Mouse (Mus musculus) E14TG2a.4 (cell line): ENCODE data around the gene Olfr47.
A peak's percentile ranks its signal among the peaks of the same experiment; 100 is the strongest.
"Not testable (repeated sequence)": the region's sequence is repeated elsewhere in the genome, so short reads cannot be mapped to it uniquely, and the experiment has no call there.

Source experiments
- H3K27me3 ChIP-seq: 2 replicates; pipeline ENCODE4 v1.6.1; 2014; ENCODE audit warnings: low read length, control low read depth; ENCODE audit not compliant: insufficient read depth
- H3K36me3 ChIP-seq: 2 replicates; pipeline ENCODE4 v1.6.1; 2014; ENCODE audit warnings: low read length, control low read depth; ENCODE audit not compliant: insufficient read depth
- H3K4me1 ChIP-seq: replicated peaks from 2 replicates; pipeline ENCODE4 v1.6.1; 2014; ENCODE audit warnings: low read depth, low read length, control low read depth
- H3K4me3 ChIP-seq: replicated peaks from 2 replicates; pipeline ENCODE4 v1.5.1; 2014; ENCODE audit warnings: mild to moderate bottlenecking, low read length
- H3K9me3 ChIP-seq: 2 replicates; pipeline ENCODE4 v1.6.1; 2014; ENCODE audit warnings: low read length, control low read depth
- CTCF ChIP-seq: conservative IDR thresholded peaks from 2 replicates; pipeline ENCODE4 v1.5.1; 2014; ENCODE audit warnings: low read length
- NANOG ChIP-seq: IDR thresholded peaks from 2 replicates; pipeline ENCODE4 v1.6.1; 2014; ENCODE audit warnings: borderline replicate concordance, low read length, mixed read lengths
- POU5F1 ChIP-seq: IDR thresholded peaks from 2 replicates; pipeline ENCODE4 v1.6.1; 2014; ENCODE audit warnings: low read length, borderline replicate concordance

Gene Olfr47

GRCm38 (mm10) chr6:43231255-43231654, at the start of gene Olfr47:
Olfr47 (plus strand) TSS chr6:43231529.
- not testable (repeated sequence) for H3K27me3 ChIP-seq, H3K9me3 ChIP-seq, H3K4me1 ChIP-seq, H3K36me3 ChIP-seq, H3K4me3 ChIP-seq

GRCm38 (mm10) chr6:43190986-43191385, 40.3 kb upstream of the Olfr47 start:
- H3K4me1 ChIP-seq: no peaks in the 10 kb centered on the region
- H3K27me3 ChIP-seq: no peaks in the 10 kb centered on the region
- H3K9me3 ChIP-seq: no peaks in the 10 kb centered on the region
- no peaks in the 10 kb centered on the region for H3K36me3 ChIP-seq
- TF ChIP-seq NANOG (no peak), CTCF (no peak), POU5F1 (no peak)
- no peak overlapping the region for H3K4me3 ChIP-seq

- Histone ChIP-seq H3K4me1 (no peaks in the 10 kb centered on the region), H3K9me3 (no peaks in the 10 kb centered on the region), H3K4me3 (no peak within 1 kb of the TSS), H3K27me3 (no peaks in the 10 kb centered on the region), H3K36me3 (no peaks in the 10 kb centered on the region)
- TF ChIP-seq NANOG: no peak
- no peak for TF ChIP-seq POU5F1
- no peak for TF ChIP-seq CTCF
Measured at GRCm38 (mm10) chr6:43196781-43197180, 34.5 kb upstream of the Olfr47 start, which contains the start of gene Olfr435. Olfr435 (plus strand) TSS chr6:43197146.

GRCm38 (mm10) chr6:43198094-43198493, 33.2 kb upstream of the Olfr47 start:
- Histone ChIP-seq H3K4me3 (no peak overlapping the region), H3K9me3 (no peaks in the 10 kb centered on the region), H3K4me1 (no peaks in the 10 kb centered on the region), H3K27me3 (no peaks in the 10 kb centered on the region), H3K36me3 (no peaks in the 10 kb centered on the region)
- TF ChIP-seq POU5F1: no peak
- no peak for TF ChIP-seq CTCF
- no peak for TF ChIP-seq NANOG

GRCm38 (mm10) chr6:43202786-43203185, 28.5 kb upstream of the Olfr47 start:
- H3K36me3 ChIP-seq: no peaks in the 10 kb centered on the region
- no peaks in the 10 kb centered on the region for H3K27me3 ChIP-seq
- no peak overlapping the region for H3K4me3 ChIP-seq
- peaks cover 9% of the 10 kb centered on the region; the same call in 1 of the 2 replicates for H3K9me3 ChIP-seq
- TF ChIP-seq CTCF (no peak), POU5F1 (no peak), NANOG (no peak)
- no peaks in the 10 kb centered on the region for H3K4me1 ChIP-seq

- Histone ChIP-seq H3K4me1 (no peaks in the 10 kb centered on the region), H3K36me3 (no peaks in the 10 kb centered on the region), H3K4me3 (no peak overlapping the region), H3K27me3 (no peaks in the 10 kb centered on the region), H3K9me3 (peaks cover 9% of the 10 kb centered on the region; the same call in 1 of the 2 replicates)
- TF ChIP-seq POU5F1: no peak
- no peak for TF ChIP-seq NANOG
- no peak for TF ChIP-seq CTCF
Measured at GRCm38 (mm10) chr6:43205355-43205754, 26.0 kb upstream of the Olfr47 start.

GRCm38 (mm10) chr6:43212873-43213272, 18.5 kb upstream of the Olfr47 start, which contains the start of gene Olfr434:
Olfr434 (plus strand) TSS chr6:43213021.
- H3K4me3 ChIP-seq, H3K4me1 ChIP-seq, H3K9me3 ChIP-seq, H3K36me3 ChIP-seq, H3K27me3 ChIP-seq: not testable (repeated sequence)

GRCm38 (mm10) chr6:43242061-43242460, 10.7 kb downstream of the Olfr47 start:
- no peaks in the 10 kb centered on the region for H3K4me1 ChIP-seq
- H3K4me3 ChIP-seq: no peak overlapping the region
- TF ChIP-seq CTCF (peak; percentile 45), POU5F1 (no peak)
- no peaks in the 10 kb centered on the region for H3K9me3 ChIP-seq
- H3K36me3 ChIP-seq: no peaks in the 10 kb centered on the region
- no peaks in the 10 kb centered on the region for H3K27me3 ChIP-seq

GRCm38 (mm10) chr6:43247396-43247795, 16.1 kb downstream of the Olfr47 start:
- TF ChIP-seq NANOG (no peak), CTCF (no peak), POU5F1 (no peak)
- no peaks in the 10 kb centered on the region for H3K4me1 ChIP-seq
- H3K4me3 ChIP-seq: no peak overlapping the region
- H3K27me3 ChIP-seq: no peaks in the 10 kb centered on the region
- 0 out of 2 replicates have a peak, but pooled peaks cover 4% of the 10 kb centered on the region for H3K9me3 ChIP-seq
- no peaks in the 10 kb centered on the region for H3K36me3 ChIP-seq

- no peaks in the 10 kb centered on the region; the same call in 1 of the 2 replicates for H3K27me3 ChIP-seq
- H3K4me1 ChIP-seq: no peaks in the 10 kb centered on the region
- no peak for TF ChIP-seq CTCF
- no peak for TF ChIP-seq NANOG
- no peak for TF ChIP-seq POU5F1
- H3K9me3 ChIP-seq: 0 out of 2 replicates have a peak, but pooled peaks cover 4% of the 10 kb centered on the region
- H3K4me3 ChIP-seq: no peak overlapping the region
- no peaks in the 10 kb centered on the region for H3K36me3 ChIP-seq
Measured at GRCm38 (mm10) chr6:43252994-43253393, 21.7 kb downstream of the Olfr47 start.
